Mouse (Mus musculus) kidney, embryonic 15.5 days (tissue): Measurements from ENCODE around the gene Tmem50a. TPM values are rescaled to one million over a fixed set of nuclear protein-coding genes. Genes with fewer than 3 reads are reported as not detected.

Experiments used
- ATAC-seq: fragments of 200-750 bp; cut with Nextera tagmentation; replicated peaks from 2 replicates; pipeline ENCODE4 v1.8.0; 2017; ENCODE audit warnings: moderate TSS enrichment; ENCODE audit not compliant: low FRiP score
- H3K27ac ChIP-seq: fragments of 300-500 bp; sonication (generic); 2 replicates; pipeline ENCODE4 v1.5.1; 2015; ENCODE audit warnings: mild to moderate bottlenecking, inconsistent platforms
- H3K27me3 ChIP-seq: fragments of 300-500 bp; sonication (generic); 2 replicates; pipeline ENCODE4 v1.6.1; 2015; ENCODE audit warnings: inconsistent platforms
- H3K36me3 ChIP-seq: fragments of 300-500 bp; sonication (generic); 2 replicates; pipeline ENCODE4 v1.6.1; 2015; ENCODE audit warnings: inconsistent platforms
- H3K4me1 ChIP-seq: fragments of 300-500 bp; sonication (generic); 2 replicates; pipeline ENCODE4 v1.6.1; 2015; ENCODE audit warnings: inconsistent platforms
- H3K4me2 ChIP-seq: fragments of 300-500 bp; sonication (generic); 2 replicates; pipeline ENCODE4 v1.6.1; 2015; ENCODE audit warnings: moderate library complexity, mild to moderate bottlenecking, inconsistent platforms
- H3K4me3 ChIP-seq: fragments of 300-500 bp; sonication (generic); replicated peaks from 2 replicates; pipeline ENCODE4 v1.5.1; 2015; ENCODE audit warnings: mild to moderate bottlenecking, inconsistent platforms
- H3K9ac ChIP-seq: fragments of 300-500 bp; sonication (generic); 2 replicates; pipeline ENCODE4 v1.6.1; 2015; ENCODE audit warnings: mild to moderate bottlenecking, inconsistent platforms
- H3K9me3 ChIP-seq: fragments of 300-500 bp; sonication (generic); replicated peaks from 2 replicates; pipeline ENCODE4 v1.6.1; 2016; ENCODE audit warnings: inconsistent platforms
- WGBS: fragments of 180-500 bp; shearing (Covaris S2); methylation state at CpG from one replicate; pipeline ENCODE4 v1.1.7; 2015; ENCODE audit warnings: mixed read lengths; 5-methylcytosine and 5-hydroxymethylcytosine counted together
- polyA plus RNA-seq: library from polyadenylated mRNA; unstranded; fragments of >200 nt; fragmentation: Nextera tagmentation; extraction: Ambion mirVana; gene quantifications from 2 replicates; pipeline ENCODE4 v1.2.1, GENCODE M21; 2015

Tmem50a gene
- polyA plus RNA-seq, 1 experiment from 2014 or later = 173 TPM

DNA sequence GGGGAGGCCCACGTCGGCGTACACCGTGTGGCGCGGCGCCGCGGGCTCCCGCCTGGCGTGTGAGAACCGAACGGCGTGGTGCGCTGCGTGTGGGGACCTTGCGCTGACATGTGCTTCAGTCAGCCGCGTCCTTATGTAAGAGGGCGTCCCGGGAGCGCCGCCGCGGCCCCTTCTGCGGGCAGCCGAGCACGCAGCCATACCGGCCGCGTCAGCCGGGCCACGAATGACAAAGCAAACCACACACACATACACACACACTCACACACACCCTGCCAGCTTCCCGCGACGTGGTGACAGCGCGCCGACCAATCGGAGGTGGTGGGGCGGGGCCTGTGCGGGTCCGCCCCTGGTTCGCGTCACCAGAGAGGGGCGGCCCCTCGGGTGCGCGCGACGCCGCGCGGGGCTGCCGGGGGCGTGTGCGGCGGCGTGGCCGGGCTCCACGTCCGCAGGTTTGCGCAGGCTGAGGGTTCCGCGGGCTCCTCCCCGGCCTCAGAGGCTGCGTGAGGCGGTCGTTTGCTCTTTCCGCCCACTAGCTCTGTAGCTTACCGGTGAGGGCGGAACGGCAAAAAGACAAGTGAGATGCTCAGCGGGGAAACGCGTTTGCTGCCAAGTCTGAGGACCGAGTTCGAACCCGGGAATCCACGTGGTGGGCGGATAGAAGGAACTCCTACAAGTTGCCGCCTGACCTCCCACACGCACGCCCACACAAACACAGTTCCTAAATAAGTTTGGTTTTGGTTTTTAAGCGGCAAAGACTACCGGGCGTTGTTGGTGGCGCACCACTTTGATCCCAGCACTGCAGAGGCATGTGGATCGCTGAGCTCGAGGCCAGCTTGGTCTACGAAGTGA lies 61.0 kb downstream of the Tmem50a start:
- H3K4me3 ChIP-seq = peak overlapping the region; percentile 98
- H3K27me3 ChIP-seq = no peaks in the 10 kb centered on the region
- peak overlapping the region; percentile 84 for H3K4me2 ChIP-seq
- peak overlapping the region; percentile 48 for H3K9ac ChIP-seq
- under 1% methylated on average over 88 of the region's 91 CpGs for WGBS
- H3K4me1 ChIP-seq = peaks cover 49% of the 10 kb centered on the region
- ATAC-seq = peak; percentile 94
- H3K36me3 ChIP-seq = no peaks in the 10 kb centered on the region
- no peaks in the 10 kb centered on the region for H3K9me3 ChIP-seq
- H3K27ac ChIP-seq = peak overlapping the region; percentile 89

DNA sequence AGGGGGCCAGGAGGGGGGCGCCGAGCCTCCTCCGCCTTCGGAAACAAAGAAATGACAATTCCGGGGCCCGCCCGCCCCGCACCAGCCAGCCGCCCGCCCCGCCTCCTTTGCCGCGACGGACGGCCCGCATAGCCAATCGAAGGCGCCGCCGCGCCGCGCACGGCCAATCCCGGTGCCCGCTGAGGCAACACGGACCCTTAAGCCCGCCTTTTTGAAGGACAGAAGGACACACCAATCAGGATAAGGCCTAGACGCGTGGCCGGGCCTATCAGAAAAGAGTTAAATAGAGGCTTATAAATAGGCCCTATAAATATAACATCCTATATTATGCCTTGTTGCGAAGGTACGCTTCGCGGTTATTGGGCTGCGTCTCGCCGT lies 61.6 kb downstream of the Tmem50a start, which contains the start of gene Maco1:
Gene Maco1, minus strand, starts transcription at position 87 of the 378 bp plus-strand sequence.
- WGBS = 0% methylated on average over 38 of the region's 38 CpGs
- H3K36me3 ChIP-seq = no peaks in the 10 kb centered on the region
- H3K27me3 ChIP-seq = no peaks in the 10 kb centered on the region
- peak within 1 kb of the TSS; percentile 89 for H3K27ac ChIP-seq
- peak within 1 kb of the TSS; percentile 84 for H3K4me2 ChIP-seq
- ATAC-seq = peak; percentile 98
- peak within 1 kb of the TSS; percentile 95 for H3K9ac ChIP-seq
- peak within 1 kb of the TSS; percentile 98 for H3K4me3 ChIP-seq
- H3K9me3 ChIP-seq = no peaks in the 10 kb centered on the region
- H3K4me1 ChIP-seq = peaks cover 49% of the 10 kb centered on the region

DNA sequence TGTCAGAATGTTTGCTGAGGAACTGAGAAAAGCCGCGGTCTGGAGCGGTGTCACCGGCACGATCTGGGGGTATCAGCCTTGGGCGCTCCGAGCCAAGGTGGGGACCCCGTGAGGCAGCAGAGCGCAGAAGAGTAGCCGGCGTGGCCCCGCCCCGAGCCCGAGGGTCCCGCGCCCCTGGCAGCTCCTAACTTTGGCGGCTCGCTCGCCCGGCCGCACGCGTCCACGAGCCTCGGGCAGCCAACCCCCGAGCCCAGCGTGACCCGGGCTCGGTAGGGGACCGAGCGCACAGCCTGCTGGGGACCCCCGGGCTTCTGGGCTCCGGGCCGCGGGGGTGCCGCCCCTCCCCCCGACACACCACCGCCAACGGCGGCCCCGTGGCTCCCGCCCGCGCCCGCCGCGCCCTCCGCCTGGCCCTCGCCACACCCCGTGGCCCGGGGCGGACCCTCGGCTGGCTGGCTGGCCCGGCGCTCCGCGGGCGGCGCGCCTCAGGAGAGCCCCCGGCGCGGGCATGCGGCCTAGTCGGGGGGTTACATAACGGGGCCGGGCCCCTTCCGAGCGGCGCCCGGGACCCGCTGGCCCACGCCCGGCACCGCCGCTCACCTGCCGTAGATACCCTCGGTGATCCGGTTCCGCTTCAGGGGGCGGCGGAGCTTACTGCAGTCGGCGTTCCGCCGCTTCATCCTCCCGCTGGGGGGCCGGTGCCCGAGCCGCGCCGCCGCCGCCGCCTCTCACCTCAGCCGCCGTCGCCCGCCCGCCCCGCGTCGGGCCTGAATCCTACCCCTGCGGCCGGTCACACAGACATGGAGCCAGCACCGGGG lies 62.2 kb downstream of the Tmem50a start:
- no peaks in the 10 kb centered on the region for H3K27me3 ChIP-seq
- H3K4me1 ChIP-seq = peaks cover 49% of the 10 kb centered on the region
- no peaks in the 10 kb centered on the region for H3K9me3 ChIP-seq
- peak overlapping the region; percentile 98 for H3K4me3 ChIP-seq
- H3K4me2 ChIP-seq = peak overlapping the region; percentile 84
- H3K9ac ChIP-seq = peak overlapping the region; percentile 95
- ATAC-seq = peak; percentile 22
- H3K36me3 ChIP-seq = no peaks in the 10 kb centered on the region
- WGBS = under 1% methylated on average over 91 of the region's 106 CpGs
- H3K27ac ChIP-seq = peak overlapping the region; percentile 85

DNA sequence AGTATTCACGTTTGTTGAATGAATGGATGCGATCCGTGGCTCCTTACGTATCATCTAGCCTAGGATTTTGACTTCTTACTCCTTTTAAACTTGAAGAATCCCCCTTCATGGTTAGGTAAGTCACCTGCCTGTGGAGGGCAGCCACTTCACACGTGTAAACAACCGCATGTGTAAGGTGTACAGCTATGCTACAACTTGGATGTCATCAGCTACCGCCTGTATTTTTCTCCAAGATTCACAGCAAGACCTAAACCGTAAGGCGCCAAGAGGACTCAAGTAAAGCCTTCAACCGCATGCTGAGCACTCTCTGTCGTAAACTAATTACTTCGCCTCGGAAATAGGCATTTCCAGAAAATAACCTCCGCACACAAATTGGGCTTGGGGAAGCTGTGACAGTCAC lies 62.9 kb downstream of the Tmem50a start:
- Histone ChIP-seq H3K4me2 (peak overlapping the region; percentile 84), H3K9me3 (no peaks in the 10 kb centered on the region), H3K27me3 (no peaks in the 10 kb centered on the region), H3K4me3 (peak overlapping the region; percentile 98), H3K36me3 (no peaks in the 10 kb centered on the region), H3K9ac (peak overlapping the region; percentile 95), H3K27ac (peak overlapping the region; percentile 85; the same call in 1 of the 2 replicates), H3K4me1 (peaks cover 45% of the 10 kb centered on the region)
- 9% methylated on average over 14 of the region's 14 CpGs for WGBS
- no peak for ATAC-seq

- 32% methylated on average over 2 of the region's 2 CpGs for WGBS
- no peak for ATAC-seq
- H3K36me3 ChIP-seq = no peaks in the 10 kb centered on the region
- peak overlapping the region; percentile 84 for H3K4me2 ChIP-seq
- H3K27ac ChIP-seq = no peak overlapping the region
- H3K4me1 ChIP-seq = peaks cover 39% of the 10 kb centered on the region
- no peak overlapping the region for H3K9ac ChIP-seq
- no peaks in the 10 kb centered on the region for H3K27me3 ChIP-seq
- H3K4me3 ChIP-seq = peak overlapping the region; percentile 98; the same call in 1 of the 2 replicates
- no peaks in the 10 kb centered on the region for H3K9me3 ChIP-seq
Observed at GRCm38 (mm10) chr4:134851236-134851635, 63.6 kb downstream of the Tmem50a start.

GRCm38 (mm10) chr4:134850551-134850950 lies 64.3 kb downstream of the Tmem50a start:
- H3K9me3 ChIP-seq = no peaks in the 10 kb centered on the region
- no peak for ATAC-seq
- H3K9ac ChIP-seq = no peak overlapping the region
- no peaks in the 10 kb centered on the region for H3K36me3 ChIP-seq
- H3K27ac ChIP-seq = no peak overlapping the region
- H3K4me1 ChIP-seq = peaks cover 35% of the 10 kb centered on the region
- H3K4me2 ChIP-seq = no peak overlapping the region
- WGBS = 51% methylated on average over 4 of the region's 4 CpGs
- H3K27me3 ChIP-seq = no peaks in the 10 kb centered on the region
- no peak overlapping the region for H3K4me3 ChIP-seq

Other genes starting within 250 kb of the Tmem50a start
- gene Man1c1, start 210.7 kb downstream of the Tmem50a start, polyA plus RNA-seq = 4.3 and 5.1 TPM in 2 replicates
- 19.3 and 23.6 TPM in 2 replicates for gene Ldlrap1, start 147.0 kb downstream of the Tmem50a start, polyA plus RNA-seq
- gene Maco1, start 61.7 kb downstream of the Tmem50a start, polyA plus RNA-seq = 38.4 and 39.7 TPM in 2 replicates
- 5.7 and 7.9 TPM in 2 replicates for gene Rhd, start 50.5 kb downstream of the Tmem50a start, polyA plus RNA-seq
- gene Rsrp1, start 8.6 kb upstream of the Tmem50a start, polyA plus RNA-seq = 404 and 429 TPM in 2 replicates
- 82.7 and 83.9 TPM in 2 replicates for gene Syf2, start 15.9 kb upstream of the Tmem50a start, polyA plus RNA-seq
- 0.04 and 0.19 TPM in 2 replicates for gene Runx3, start 205.6 kb upstream of the Tmem50a start, polyA plus RNA-seq